Mouse (Mus musculus): ENCODE measurements around the gene Gm7271. TPM values are rescaled to one million over a fixed set of nuclear protein-coding genes. Genes with fewer than 3 reads are reported as not detected.

The Gm7271 gene
- total and polyA plus RNA-seq, 3 experiments: not detected

GRCm38 (mm10) chr5:76537578-76537977 is 53.7 kb downstream of the Gm7271 start:
- no peaks in the 10 kb centered on the region for H3K79me2 ChIP-seq (ENCODE audit: control insufficient read depth, insufficient read depth, low read length, poor library complexity)
- no peak overlapping the region for H3K9ac ChIP-seq (ENCODE audit: control insufficient read depth, low read depth, low read length, poor library complexity, severe bottlenecking)
- no peaks in the 10 kb centered on the region for H3K9me3 ChIP-seq (replicated peaks; ENCODE audit: insufficient read depth, low read length)
- H3K36me3 ChIP-seq (ENCODE audit: control insufficient read depth in 1 of 2, insufficient read depth in 2 of 2, low read length in 2 of 2): peaks cover 0 to 12% of the 10 kb centered on the region in 2 experiments; a peak in 2 of 4 replicates
- H3K4me1 ChIP-seq (ENCODE audit: control insufficient read depth in 1 of 2, insufficient read depth in 2 of 2, low read length in 2 of 2): no peaks in the 10 kb centered on the region
- no peaks in the 10 kb centered on the region for H3K27me3 ChIP-seq (ENCODE audit: control insufficient read depth in 1 of 2, insufficient read depth in 2 of 2, low read length in 2 of 2)
- H3K4me3 ChIP-seq (ENCODE audit: control insufficient read depth in 1 of 2, insufficient read depth in 1 of 2, low read depth in 2 of 2, low read length in 2 of 2): no peak overlapping the region
- TF ChIP-seq HCFC1 (IDR thresholded peaks at IDR 0.05; ENCODE audit: low read depth, low read length): no peak
- no peak for TF ChIP-seq MAZ (IDR thresholded peaks at IDR 0.05; ENCODE audit: low read depth, low read length)
- TF ChIP-seq MYC (IDR thresholded peaks at IDR 0.05; ENCODE audit: low read depth, low read length): no peak
- TF ChIP-seq MXI1 (IDR thresholded peaks at IDR 0.05; ENCODE audit: low read depth, low read length): no peak
- no peak for TF ChIP-seq JUND (IDR thresholded peaks at IDR 0.05; ENCODE audit: low read depth, low read length)
- TF ChIP-seq MEF2A (IDR thresholded peaks at IDR 0.05; ENCODE audit: extremely low read depth, insufficient replicate concordance, low read depth, low read length, poor library complexity, severe bottlenecking): no peak
- TF ChIP-seq TCF12 (IDR thresholded peaks at IDR 0.05; ENCODE audit: low read depth, low read length): no peak
- TF ChIP-seq TBP (IDR thresholded peaks at IDR 0.05; ENCODE audit: low read depth, low read length): no peak
- TF ChIP-seq RAD21 (IDR thresholded peaks at IDR 0.05; ENCODE audit: low read depth, low read length): no peak
- TF ChIP-seq USF1 (IDR thresholded peaks at IDR 0.05; ENCODE audit: low read depth, low read length): no peak
- no peak overlapping the region for H3K27ac ChIP-seq (ENCODE audit: control insufficient read depth, low read depth, low read length)
- no peak for DNase-seq (ENCODE audit: low read depth, low spot score)

DNA sequence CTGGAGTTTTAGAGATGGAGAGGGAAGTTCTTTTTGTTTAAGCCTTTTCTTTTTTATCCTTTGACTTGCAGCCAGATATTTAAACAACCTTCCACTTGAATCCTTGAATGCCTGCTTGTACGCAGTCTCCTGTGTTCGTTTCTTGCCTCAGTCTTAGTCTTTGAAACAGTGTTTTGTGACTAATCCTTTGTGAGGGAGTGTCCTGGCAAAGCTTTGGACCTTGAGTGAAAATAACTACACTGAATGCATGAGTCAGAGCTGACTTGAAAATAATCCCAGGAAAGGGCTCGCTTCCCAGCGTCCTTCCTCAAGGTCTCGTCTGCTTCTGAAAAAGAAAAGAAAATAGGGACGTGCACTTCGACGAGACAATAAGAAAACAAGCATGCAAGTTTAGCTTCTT is 56.3 kb downstream of the Gm7271 start:
- H3K27me3 ChIP-seq (ENCODE audit: control insufficient read depth in 1 of 2, insufficient read depth in 2 of 2, low read length in 2 of 2): no peaks in the 10 kb centered on the region
- H3K4me3 ChIP-seq (ENCODE audit: control insufficient read depth in 1 of 2, insufficient read depth in 1 of 2, low read depth in 2 of 2, low read length in 2 of 2): no peak overlapping the region
- no peak for TF ChIP-seq RCOR1 (IDR thresholded peaks at IDR 0.05; ENCODE audit: low read depth, low read length)
- TF ChIP-seq ZNF384 (IDR thresholded peaks at IDR 0.05; ENCODE audit: low read depth, low read length): no peak
- no peak for TF ChIP-seq USF1 (IDR thresholded peaks at IDR 0.05; ENCODE audit: low read depth, low read length)
- TF ChIP-seq SMC3 (IDR thresholded peaks at IDR 0.05; ENCODE audit: low read depth, low read length): no peak
- TF ChIP-seq POLR2AphosphoS2 (IDR thresholded peaks at IDR 0.05; ENCODE audit: low read length): no peak
- TF ChIP-seq NELFE (IDR thresholded peaks at IDR 0.05; ENCODE audit: low read depth, low read length): no peak
- no peak for TF ChIP-seq CHD1 (IDR thresholded peaks at IDR 0.05; ENCODE audit: low read depth, low read length)
- TF ChIP-seq MAZ (IDR thresholded peaks at IDR 0.05; ENCODE audit: low read depth, low read length): no peak
- no peak for TF ChIP-seq JUND (IDR thresholded peaks at IDR 0.05; ENCODE audit: low read depth, low read length)
- no peak for TF ChIP-seq ETS1 (IDR thresholded peaks at IDR 0.05; ENCODE audit: low read depth, low read length)
- TF ChIP-seq MXI1 (IDR thresholded peaks at IDR 0.05; ENCODE audit: low read depth, low read length): no peak
- TF ChIP-seq E2F4 (IDR thresholded peaks at IDR 0.05; ENCODE audit: borderline replicate concordance, low read depth, low read length): no peak
- no peak for TF ChIP-seq ELF1 (IDR thresholded peaks at IDR 0.05; ENCODE audit: low read depth, low read length)
- TF ChIP-seq GATA1 (IDR thresholded peaks at IDR 0.05; ENCODE audit: low read depth, low read length): no peak
- no peak for TF ChIP-seq EP300 (IDR thresholded peaks at IDR 0.05; ENCODE audit: low read depth in 1 of 2, low read length in 2 of 2)
- no peak for TF ChIP-seq TBP (IDR thresholded peaks at IDR 0.05; ENCODE audit: low read depth, low read length)
- TF ChIP-seq ZKSCAN1 (IDR thresholded peaks at IDR 0.05; ENCODE audit: low read depth, low read length): no peak
- TF ChIP-seq POLR2A (IDR thresholded peaks at IDR 0.05; ENCODE audit: control insufficient read depth in 1 of 2, insufficient read depth in 1 of 2, low read depth in 1 of 2, low read length in 2 of 2, poor library complexity in 1 of 2): no peak
- TF ChIP-seq ZC3H11A (IDR thresholded peaks at IDR 0.05; ENCODE audit: low read depth, low read length): no peak
- no peak for TF ChIP-seq MAX (IDR thresholded peaks at IDR 0.05; ENCODE audit: low read length)
- peaks cover 0 to 17% of the 10 kb centered on the region in 2 experiments; a peak in 2 of 4 replicates for H3K36me3 ChIP-seq (ENCODE audit: control insufficient read depth in 1 of 2, insufficient read depth in 2 of 2, low read length in 2 of 2)
- no peak for DNase-seq (ENCODE audit: low read depth, low spot score)
- no peaks in the 10 kb centered on the region for H3K79me2 ChIP-seq (ENCODE audit: control insufficient read depth, insufficient read depth, low read length, poor library complexity)
- H3K27ac ChIP-seq (ENCODE audit: control insufficient read depth, low read depth, low read length): no peak overlapping the region
- no peak overlapping the region for H3K9ac ChIP-seq (ENCODE audit: control insufficient read depth, low read depth, low read length, poor library complexity, severe bottlenecking)
- H3K9me3 ChIP-seq (replicated peaks; ENCODE audit: insufficient read depth, low read length): no peaks in the 10 kb centered on the region
- no peaks in the 10 kb centered on the region for H3K4me1 ChIP-seq (ENCODE audit: control insufficient read depth in 1 of 2, insufficient read depth in 2 of 2, low read length in 2 of 2)

Measured in MEL (cell line).